In genomic region chr8:126885554-126886485, GRCm38 (mm10) we compare ENCODE assay signal across 9 mouse cellular contexts. TPM values are rescaled to one million over a fixed set of nuclear protein-coding genes. Genes with fewer than 3 reads are reported as not detected.
DNase-seq lines count a peak whose midpoint lies in the region; ATAC-seq and TF ChIP-seq lines count a peak whose summit lies in the region.
"Had no signal": no experiment of that assay in that cellular context is flagged by ENCODE, and none has a peak within 500 bp of the region (broad histone marks: within the 10 kb centered on the region; RNA-seq: fewer than 3 reads in every experiment).

No protein-coding gene starts in this region.

- H3K9ac ChIP-seq in intestine, postnatal 0 days (ENCODE audit: low read depth, low read length), result no peak overlapping the region
- H3K9ac ChIP-seq: neural tube, embryonic 13.5 days had no signal

- H3K4me2 ChIP-seq in intestine, postnatal 0 days (replicated peaks; ENCODE audit: low read depth), result no peak overlapping the region
- H3K4me2 ChIP-seq: neural tube, embryonic 13.5 days had no signal

- H3K36me3 ChIP-seq in heart, embryonic 10.5 days, result no peaks in the 10 kb centered on the region
- no peaks in the 10 kb centered on the region for H3K36me3 ChIP-seq in E14TG2a.4 (ENCODE audit: insufficient read depth, low read length)
- H3K36me3 ChIP-seq in intestine, postnatal 0 days (ENCODE audit: control insufficient read depth, insufficient read depth), result no peaks in the 10 kb centered on the region
- H3K36me3 ChIP-seq: neural tube, embryonic 13.5 days had no signal

- no peaks in the 10 kb centered on the region for H3K27me3 ChIP-seq in heart, embryonic 10.5 days (ENCODE audit: insufficient read depth, poor library complexity, severe bottlenecking)
- H3K27me3 ChIP-seq in E14TG2a.4 (ENCODE audit: insufficient read depth, low read length), result no peaks in the 10 kb centered on the region
- H3K27me3 ChIP-seq in intestine, postnatal 0 days (replicated peaks; ENCODE audit: control insufficient read depth, insufficient read depth, low read length), result no peaks in the 10 kb centered on the region
- H3K27me3 ChIP-seq: neural tube, embryonic 13.5 days had no signal

- no peaks in the 10 kb centered on the region for H3K9me3 ChIP-seq in heart, embryonic 10.5 days
- H3K9me3 ChIP-seq in E14TG2a.4 (ENCODE audit: low read length), result 0 out of 2 replicates have a peak, but pooled peaks cover 3% of the 10 kb centered on the region
- no peaks in the 10 kb centered on the region for H3K9me3 ChIP-seq in intestine, postnatal 0 days (ENCODE audit: control insufficient read depth)
- H3K9me3 ChIP-seq: neural tube, embryonic 13.5 days had no signal

- ATAC-seq in intestine, postnatal 0 days, result peak; percentile 62; the same call in 1 of the 2 replicates
- ATAC-seq in megakaryocyte progenitor cell, adult 5-6 weeks (replicated peaks; ENCODE audit: poor library complexity), result peak; percentile 85

- no peak for DNase-seq in heart, embryonic 10.5 days (ENCODE audit: low spot score)
- no peak for DNase-seq in heart, adult 9 months (ENCODE audit: low spot score in 2 of 2)
- DNase-seq in left cerebral cortex, adult 18-20 months (ENCODE audit: low spot score in 2 of 2), result no peak
- DNase-seq in frontal cortex, postnatal 36 days (ENCODE audit: low spot score in 2 of 2), result no peak

- H3K4me3 ChIP-seq in heart, embryonic 10.5 days, result no peak overlapping the region
- no peak overlapping the region for H3K4me3 ChIP-seq in E14TG2a.4 (replicated peaks; ENCODE audit: low read length)
- no peak overlapping the region for H3K4me3 ChIP-seq in cortical plate, adult 2 months (ENCODE audit: insufficient read depth, low read length)
- H3K4me3 ChIP-seq in intestine, postnatal 0 days (ENCODE audit: low read depth, low read length), result no peak overlapping the region
- H3K4me3 ChIP-seq: neural tube, embryonic 13.5 days had no signal

- 71% methylated on average over 13 of the region's 13 CpGs for WGBS in heart, embryonic 10.5 days
- WGBS in intestine, postnatal 0 days, result 69% methylated on average over 13 of the region's 13 CpGs

- H3K27ac ChIP-seq in heart, embryonic 10.5 days, result peak overlapping the region; percentile 74; the same call in 1 of the 2 replicates
- H3K27ac ChIP-seq in cortical plate, adult 2 months (ENCODE audit: insufficient read depth, low read length), result peak overlapping the region; percentile 59; the same call in 1 of the 2 replicates
- peak overlapping the region; percentile 51 for H3K27ac ChIP-seq in intestine, postnatal 0 days (ENCODE audit: low read depth, low read length)

- peaks cover 40% of the 10 kb centered on the region for H3K4me1 ChIP-seq in heart, embryonic 10.5 days
- no peaks in the 10 kb centered on the region; the same call in 1 of the 2 replicates for H3K4me1 ChIP-seq in E14TG2a.4 (replicated peaks; ENCODE audit: low read depth, low read length)
- H3K4me1 ChIP-seq in cortical plate, adult 2 months (ENCODE audit: control insufficient read depth, insufficient read depth, low read length), result peaks cover 5% of the 10 kb centered on the region; the same call in 1 of the 2 replicates
- H3K4me1 ChIP-seq in intestine, postnatal 0 days (replicated peaks; ENCODE audit: control insufficient read depth, insufficient read depth, low read length), result 0 out of 2 replicates have a peak, but pooled peaks cover 6% of the 10 kb centered on the region

- TF ChIP-seq POLR2A in cortical plate, adult 2 months (IDR thresholded peaks at IDR 0.05; ENCODE audit: extremely low read depth, insufficient read depth, low read length), result no peak

- TF ChIP-seq CTCF in E14TG2a.4 (conservative IDR thresholded peaks at IDR 0.05; ENCODE audit: low read length), result peak; percentile 44
- TF ChIP-seq CTCF in cortical plate, adult 2 months (IDR thresholded peaks at IDR 0.05; ENCODE audit: extremely low read depth, insufficient read depth, low read length), result peak; percentile 37; the same call in 1 of the 2 replicates
- peak; percentile 75 for TF ChIP-seq CTCF in intestine, postnatal 0 days (IDR thresholded peaks at IDR 0.05; ENCODE audit: low read depth)

RNA-seq across cellular contexts. Expression of gene Tomm20, which starts 59.8 kb away (rescaled TPM):
- 276 and 307 TPM in 2 replicates for polyA plus RNA-seq in heart, embryonic 10.5 days (2016; fragmentation: Nextera tagmentation; extraction: Ambion mirVana)
- polyA plus RNA-seq in cortical plate, adult 2 months (2012; rRNA removed), result 113 and 125 TPM in 2 replicates
- 278 and 296 TPM in 2 replicates for polyA plus RNA-seq in intestine, postnatal 0 days (2015; fragmentation: Nextera tagmentation; extraction: Ambion mirVana)
- total RNA-seq in megakaryocyte progenitor cell, adult 5-6 weeks (2015), result 118 and 141 TPM in 2 replicates
- total RNA-seq in megakaryocyte progenitor cell, adult 5-6 weeks (2017), result 182 and 238 TPM in 2 replicates
- 100 to 1,000 TPM; 215 to 218 TPM for total RNA-seq in left cerebral cortex, adult 18-20 months (2021)
